Mouse (Mus musculus) liver, adult (tissue): ENCODE data around the gene Nav2.

ENCODE experiments used
- GATA4 ChIP-seq: IDR thresholded peaks from 2 replicates; pipeline ENCODE4 v1.6.1; 2014; ENCODE audit warnings: mild to moderate bottlenecking, low read length; ENCODE audit not compliant: insufficient replicate concordance

Nav2 gene

DNA sequence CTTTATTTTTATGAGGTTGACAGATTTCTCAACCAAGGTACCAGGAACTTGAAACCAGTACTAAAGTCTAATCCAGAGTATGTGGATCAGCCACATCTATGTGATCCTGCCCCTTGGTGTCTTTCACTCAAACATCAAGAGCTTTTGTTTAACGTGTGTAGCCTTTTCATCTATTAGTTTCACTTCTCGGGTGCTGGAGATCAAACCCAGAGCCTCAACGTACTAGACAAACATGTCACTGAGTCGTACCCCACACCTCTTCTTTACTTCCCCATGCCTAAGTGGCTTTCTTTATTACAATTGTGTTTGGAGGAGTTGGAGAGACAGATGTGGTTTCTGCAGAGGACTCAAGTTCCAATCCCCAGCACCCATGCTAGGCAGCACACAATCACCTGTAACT lies 512.7 kb downstream of the Nav2 start:
- TF ChIP-seq GATA4 = no peak

DNA sequence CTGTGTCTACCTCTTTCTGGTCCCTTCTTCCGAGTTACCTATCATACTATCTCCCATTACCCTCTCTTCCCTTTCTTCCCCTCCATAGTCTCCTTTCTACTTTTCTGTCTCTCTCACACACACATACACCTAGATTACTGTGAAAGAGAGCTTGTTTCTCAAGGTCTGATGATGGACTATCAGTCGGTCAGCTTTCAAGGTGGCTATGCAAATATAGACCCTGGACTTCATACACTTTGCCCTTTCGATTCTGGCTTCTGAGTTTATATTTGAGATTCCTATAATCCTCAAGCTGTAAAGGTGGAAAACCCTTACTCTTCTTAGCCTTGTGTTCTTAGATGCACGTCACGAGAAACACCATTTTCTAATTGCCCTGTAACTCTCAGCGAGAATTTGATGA lies 515.4 kb downstream of the Nav2 start:
- no peak for TF ChIP-seq GATA4

DNA sequence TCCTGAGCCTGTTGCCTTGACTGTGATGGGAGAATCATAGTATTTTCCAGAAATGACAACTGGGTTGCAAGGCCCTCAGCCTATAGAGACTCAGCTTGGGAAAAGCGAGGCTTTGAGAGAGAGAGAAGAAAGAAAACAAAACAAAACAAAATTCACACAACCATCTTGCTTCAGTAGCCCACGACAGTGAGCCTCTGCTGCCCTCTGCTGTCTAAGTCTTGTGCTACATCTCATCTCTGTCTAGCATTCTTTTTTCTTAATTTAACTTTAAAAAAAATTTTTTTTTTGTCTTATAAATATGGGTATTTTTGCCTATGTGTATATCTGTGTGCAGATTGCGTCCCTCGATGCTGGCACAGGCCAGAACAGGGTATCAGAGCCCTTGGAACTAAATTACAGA lies 517.5 kb downstream of the Nav2 start:
- TF ChIP-seq GATA4 = no peak

GRCm38 (mm10) chr7:49427843-49428242 lies 519.3 kb downstream of the Nav2 start:
- no peak for TF ChIP-seq GATA4

DNA sequence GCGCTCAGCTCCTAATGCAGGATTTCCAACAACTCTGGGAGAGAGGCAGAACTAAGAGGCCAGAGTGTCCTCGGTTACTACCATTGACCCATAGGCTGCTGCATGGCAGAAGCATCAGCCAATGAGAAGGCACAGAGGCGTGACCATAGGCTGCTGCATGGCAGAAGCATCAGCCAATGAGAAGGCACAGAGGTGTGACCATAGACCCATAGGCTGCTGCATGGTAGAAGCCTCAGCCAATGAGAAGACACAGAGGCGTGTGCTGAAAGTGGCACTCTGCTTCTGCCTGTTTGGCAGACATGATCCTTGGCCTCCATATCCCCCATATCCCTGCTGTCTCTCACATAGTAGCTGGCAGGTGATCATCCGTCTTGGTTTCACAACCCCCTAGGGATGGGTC lies 520.4 kb downstream of the Nav2 start:
- TF ChIP-seq GATA4 = no peak

- no peak for TF ChIP-seq GATA4
These were observed 522.3 kb downstream of the Nav2 start for GRCm38 (mm10) chr7:49430808-49431207.

GRCm38 (mm10) chr7:49433945-49434344 lies 525.4 kb downstream of the Nav2 start:
- no peak for TF ChIP-seq GATA4

- TF ChIP-seq GATA4 = no peak
These were observed 528.0 kb downstream of the Nav2 start for GRCm38 (mm10) chr7:49436492-49436891.

- no peak for TF ChIP-seq GATA4
These were observed 529.4 kb downstream of the Nav2 start for GRCm38 (mm10) chr7:49437901-49438300.

DNA sequence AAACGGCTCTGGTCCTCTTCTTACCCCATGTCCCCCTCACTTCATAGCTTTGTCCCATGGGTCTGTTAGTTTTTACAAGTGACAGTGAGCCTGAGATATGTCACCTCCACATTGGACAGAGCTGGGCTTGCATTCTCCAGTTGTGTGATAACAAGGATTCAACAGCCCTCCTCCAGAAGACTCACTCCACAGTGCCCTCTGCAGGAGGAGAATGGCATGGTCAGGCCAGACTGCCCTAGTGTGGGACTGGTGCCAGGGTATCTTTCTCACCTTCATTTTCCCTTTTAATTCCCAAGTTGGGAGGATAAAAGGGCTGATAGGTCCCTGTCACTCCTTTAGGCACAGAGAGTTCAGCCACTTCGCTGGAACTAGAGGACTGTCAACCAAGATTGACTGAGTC lies 530.6 kb downstream of the Nav2 start:
- TF ChIP-seq GATA4 = no peak

DNA sequence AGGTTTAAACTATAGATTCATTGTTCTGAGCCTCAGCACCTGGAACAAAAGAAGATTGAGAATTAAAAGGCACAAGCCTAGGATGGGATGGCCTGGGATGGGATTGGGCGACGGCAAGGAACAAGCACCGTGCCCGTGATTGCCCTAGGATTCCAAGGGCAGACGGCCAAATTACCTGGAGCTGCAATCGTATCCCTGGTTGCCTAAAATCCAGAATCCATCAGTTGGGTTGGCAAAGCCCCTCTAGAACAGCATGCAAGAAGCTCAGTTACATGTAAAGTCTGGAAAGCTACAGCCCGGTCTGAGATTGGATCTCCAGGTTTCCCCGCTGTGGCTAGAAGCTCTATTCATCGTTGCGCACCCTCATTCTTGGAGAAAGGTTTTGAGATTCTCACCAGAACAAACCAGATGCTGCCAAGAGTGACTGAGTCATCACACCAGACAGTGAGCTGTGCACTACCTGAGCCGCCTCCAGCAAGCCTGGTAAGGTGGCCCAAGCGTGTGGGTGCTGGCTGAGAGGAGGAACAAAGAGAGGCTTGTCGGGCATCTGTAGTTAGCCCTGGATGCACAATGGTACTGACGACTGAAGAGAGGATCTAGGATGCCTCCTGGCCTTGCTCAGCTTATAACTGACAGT lies 531.9 kb downstream of the Nav2 start:
- no peak for TF ChIP-seq GATA4

DNA sequence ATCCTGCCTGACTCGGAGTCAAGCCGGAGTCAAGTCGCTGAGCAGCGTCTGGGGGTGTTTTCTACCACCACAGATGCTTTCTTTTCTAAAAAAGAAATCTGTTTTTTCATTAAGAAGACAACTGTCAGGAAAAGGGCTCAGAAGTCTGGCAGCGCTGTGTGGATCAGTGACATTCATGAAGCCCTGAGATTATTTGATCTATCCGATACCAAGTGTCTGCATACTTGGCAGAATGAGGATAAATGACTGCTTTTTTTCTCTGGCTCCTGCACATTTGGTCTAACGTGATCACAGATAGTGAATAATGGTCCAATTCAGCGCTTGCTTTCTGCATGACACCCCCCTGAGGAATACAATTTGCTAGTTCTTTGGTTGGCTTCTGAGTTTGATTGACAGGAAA lies 533.7 kb downstream of the Nav2 start:
- no peak for TF ChIP-seq GATA4

DNA sequence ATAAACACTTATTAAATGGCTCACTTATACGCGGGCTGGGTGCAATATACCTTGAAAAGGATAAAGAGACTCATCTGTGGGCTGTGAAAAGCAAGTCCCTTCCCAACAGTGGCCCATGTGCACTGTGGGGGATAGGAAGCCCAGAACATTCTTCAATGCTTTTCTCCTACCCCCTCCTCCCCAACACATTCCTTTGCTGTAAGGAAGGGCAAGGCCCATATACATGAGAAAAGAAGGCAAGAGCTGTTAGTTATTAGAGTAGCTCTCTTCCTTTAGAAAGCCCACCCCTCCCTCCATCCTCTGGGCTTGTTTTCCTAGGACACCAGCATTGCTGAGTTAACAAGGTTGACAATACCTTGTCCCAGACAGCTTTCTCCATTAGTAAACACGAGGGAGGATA lies 540.1 kb downstream of the Nav2 start:
- TF ChIP-seq GATA4 = no peak

DNA sequence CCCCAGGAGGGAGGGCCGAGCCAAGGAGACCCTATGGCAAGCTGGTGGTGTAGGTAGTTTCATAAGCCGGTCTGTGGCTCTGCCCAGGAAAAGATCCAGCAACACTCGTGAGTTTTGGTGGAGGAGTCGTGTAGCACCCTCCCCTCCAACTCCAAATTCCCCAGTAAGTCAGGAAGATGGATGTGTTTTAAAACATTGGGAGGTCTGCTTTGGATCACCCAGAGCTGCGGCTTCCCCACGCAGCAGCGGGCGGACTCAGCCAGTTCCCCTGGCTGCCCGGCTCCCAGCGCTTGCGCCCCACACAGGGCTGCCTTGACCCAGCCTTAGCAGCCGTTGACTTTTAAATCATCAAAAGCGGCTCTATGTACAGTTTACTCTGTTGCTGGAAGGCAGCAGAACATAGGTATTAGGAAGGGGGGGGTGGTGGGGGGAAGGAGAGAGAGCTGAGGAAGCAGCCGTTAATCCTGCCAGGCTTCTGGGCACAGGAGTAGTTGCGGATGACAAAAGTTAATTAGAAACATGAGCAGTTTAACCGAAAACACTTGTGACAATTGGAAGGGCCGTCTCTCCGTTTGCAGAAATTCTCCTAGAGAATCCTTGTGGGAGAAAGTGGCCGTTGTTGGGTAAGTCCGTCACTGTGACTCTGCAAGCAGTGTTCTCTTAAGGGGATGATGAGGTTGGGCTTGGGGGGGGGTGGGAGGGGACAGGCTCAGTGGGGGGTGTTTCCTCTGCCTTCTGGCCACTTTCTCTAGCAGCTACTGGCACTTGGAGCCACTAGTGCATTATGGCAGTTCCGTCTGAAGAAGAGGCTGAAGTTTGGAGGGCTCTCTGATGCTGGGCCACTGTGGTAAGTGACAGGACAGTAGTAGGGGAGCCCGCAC lies 542.0 kb downstream of the Nav2 start:
- no peak for TF ChIP-seq GATA4

- TF ChIP-seq GATA4 = no peak
These were observed 542.7 kb downstream of the Nav2 start for GRCm38 (mm10) chr7:49451240-49451639.

DNA sequence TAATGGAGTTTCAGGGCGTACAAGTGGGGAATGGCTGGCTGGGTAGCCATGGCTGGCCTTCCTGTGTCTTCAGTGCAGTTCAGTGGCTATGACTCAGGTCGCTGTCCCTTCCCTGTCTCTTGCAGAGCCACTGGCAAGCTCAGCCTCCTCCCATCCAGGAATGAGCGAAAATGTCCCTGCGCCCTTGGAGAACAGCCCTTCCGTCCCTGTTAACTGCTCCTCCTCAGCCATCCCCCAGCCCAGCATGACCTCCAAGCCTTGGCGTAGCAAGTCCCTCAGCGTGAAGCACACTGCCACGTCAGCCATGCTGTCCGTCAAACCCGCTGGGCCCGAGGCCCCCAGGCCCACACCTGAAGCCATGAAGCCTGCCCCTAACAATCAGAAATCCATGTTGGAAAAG lies 543.8 kb downstream of the Nav2 start:
- no peak for TF ChIP-seq GATA4
